Mouse (Mus musculus): Measurements from ENCODE around the gene Sumo1.
A peak's percentile ranks its signal among the peaks of the same experiment; 100 is the strongest.

Gene Sumo1

GRCm38 (mm10) chr1:59594586-59595266 lies 75.9 kb downstream of the Sumo1 start:
- no peak for DNase-seq (ENCODE audit: low spot score in 2 of 2)

- no peak for DNase-seq (ENCODE audit: low spot score in 2 of 2)
Measured at GRCm38 (mm10) chr1:59593622-59594035, 77.0 kb downstream of the Sumo1 start.

- DNase-seq (ENCODE audit: low spot score in 2 of 2): no peak
Measured at GRCm38 (mm10) chr1:59592876-59593275, 77.8 kb downstream of the Sumo1 start.

GRCm38 (mm10) chr1:59592359-59592758 lies 78.3 kb downstream of the Sumo1 start:
- DNase-seq (ENCODE audit: low spot score in 2 of 2): peak; percentile 48 to 53

- DNase-seq (ENCODE audit: low spot score in 2 of 2): no peak
Measured at GRCm38 (mm10) chr1:59589271-59589670, 81.4 kb downstream of the Sumo1 start.

- DNase-seq (ENCODE audit: low spot score in 2 of 2): peak; percentile 48 to 55
Measured at GRCm38 (mm10) chr1:59584656-59585410, 85.8 kb downstream of the Sumo1 start.

- DNase-seq (ENCODE audit: low spot score in 2 of 2): no peak
Measured at GRCm38 (mm10) chr1:59580880-59581279, 89.8 kb downstream of the Sumo1 start.

- no peak for DNase-seq (ENCODE audit: low spot score in 2 of 2)
Measured at GRCm38 (mm10) chr1:59580131-59580751, 90.4 kb downstream of the Sumo1 start.

GRCm38 (mm10) chr1:59579327-59579726 lies 91.3 kb downstream of the Sumo1 start:
- DNase-seq (ENCODE audit: low spot score in 2 of 2): no peak

- no peak for DNase-seq (ENCODE audit: low spot score in 2 of 2)
Measured at GRCm38 (mm10) chr1:59578770-59579169, 91.9 kb downstream of the Sumo1 start.

- DNase-seq (ENCODE audit: low spot score in 2 of 2): peak; percentile 29 to 43
Measured at GRCm38 (mm10) chr1:59574262-59575187, 96.1 kb downstream of the Sumo1 start.

GRCm38 (mm10) chr1:59573843-59574242 lies 96.8 kb downstream of the Sumo1 start:
- no peak for DNase-seq (ENCODE audit: low spot score in 2 of 2)

- no peak for DNase-seq (ENCODE audit: low spot score in 2 of 2)
Measured at GRCm38 (mm10) chr1:59571502-59571901, 99.1 kb downstream of the Sumo1 start.

- DNase-seq (ENCODE audit: low spot score in 2 of 2): no peak
Measured at GRCm38 (mm10) chr1:59570767-59571166, 99.9 kb downstream of the Sumo1 start.

- no peak for DNase-seq (ENCODE audit: low spot score in 2 of 2)
Measured at GRCm38 (mm10) chr1:59569301-59569700, 101.3 kb downstream of the Sumo1 start.

GRCm38 (mm10) chr1:59568283-59568682 lies 102.4 kb downstream of the Sumo1 start:
- no peak for DNase-seq (ENCODE audit: low spot score in 2 of 2)

GRCm38 (mm10) chr1:59567521-59567920 lies 103.1 kb downstream of the Sumo1 start:
- no peak for DNase-seq (ENCODE audit: low spot score in 2 of 2)

GRCm38 (mm10) chr1:59566926-59567325 lies 103.7 kb downstream of the Sumo1 start:
- peak in 1 of 2 experiments; percentile 22 for DNase-seq (ENCODE audit: low spot score in 2 of 2)

- DNase-seq (ENCODE audit: low spot score in 2 of 2): no peak
Measured at GRCm38 (mm10) chr1:59566281-59566680, 104.4 kb downstream of the Sumo1 start.

GRCm38 (mm10) chr1:59565804-59566203 lies 104.8 kb downstream of the Sumo1 start:
- DNase-seq (ENCODE audit: low spot score in 2 of 2): no peak

GRCm38 (mm10) chr1:59563581-59563980 lies 107.1 kb downstream of the Sumo1 start:
- DNase-seq (ENCODE audit: low spot score in 2 of 2): no peak

GRCm38 (mm10) chr1:59553708-59554107 lies 116.9 kb downstream of the Sumo1 start:
- DNase-seq (ENCODE audit: low spot score in 2 of 2): no peak

All from frontal cortex, postnatal 36 days (tissue).